Mouse (Mus musculus): ENCODE results near the gene Ptprb.

The Ptprb gene

GRCm38 (mm10) chr10:116297854-116298253 is 22.5 kb downstream of the Ptprb start:
- peak; percentile 17 for DNase-seq

GRCm38 (mm10) chr10:116300824-116301223 is 25.5 kb downstream of the Ptprb start:
- no peak for DNase-seq

DNA sequence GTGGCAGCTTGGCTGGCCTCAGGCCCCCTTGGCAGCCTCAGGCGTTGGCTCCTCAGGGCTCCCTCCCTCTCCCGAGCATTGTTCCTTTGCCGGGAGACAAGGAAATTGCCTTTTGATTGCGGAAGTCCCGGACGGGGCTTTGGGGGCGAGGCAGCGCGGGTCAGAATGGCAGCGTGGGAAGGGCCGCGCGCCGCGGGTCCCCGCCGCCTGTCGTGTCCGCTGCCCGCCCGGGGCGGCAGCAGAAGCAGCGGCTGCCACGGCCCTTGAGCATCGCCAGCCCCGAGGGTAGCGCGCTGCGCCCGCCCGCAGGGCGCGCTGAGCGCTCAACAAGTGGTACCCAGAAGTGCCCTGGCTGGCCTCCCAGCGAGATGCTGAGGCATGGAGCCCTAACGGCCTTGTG is 25.9 kb downstream of the Ptprb start:
- DNase-seq: peak; percentile 75

DNA sequence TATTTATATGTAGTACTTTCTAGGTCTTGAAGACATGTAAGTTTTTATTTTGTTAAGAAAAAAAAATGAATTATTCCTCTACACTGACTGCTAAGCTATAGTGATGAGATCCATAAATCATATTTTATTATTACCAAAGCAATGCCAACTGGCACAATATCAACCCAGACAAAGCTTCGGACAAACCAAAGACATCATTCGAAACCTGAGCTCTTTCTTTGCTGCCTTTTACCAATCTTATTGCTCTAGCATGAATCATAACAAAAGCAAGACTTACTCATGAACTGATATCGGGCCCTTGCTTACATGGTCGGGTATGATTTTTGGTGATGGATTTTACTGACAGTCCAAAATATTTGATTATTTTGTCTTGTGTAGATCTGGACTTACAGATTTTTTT is 29.0 kb downstream of the Ptprb start:
- no peak for DNase-seq

DNA sequence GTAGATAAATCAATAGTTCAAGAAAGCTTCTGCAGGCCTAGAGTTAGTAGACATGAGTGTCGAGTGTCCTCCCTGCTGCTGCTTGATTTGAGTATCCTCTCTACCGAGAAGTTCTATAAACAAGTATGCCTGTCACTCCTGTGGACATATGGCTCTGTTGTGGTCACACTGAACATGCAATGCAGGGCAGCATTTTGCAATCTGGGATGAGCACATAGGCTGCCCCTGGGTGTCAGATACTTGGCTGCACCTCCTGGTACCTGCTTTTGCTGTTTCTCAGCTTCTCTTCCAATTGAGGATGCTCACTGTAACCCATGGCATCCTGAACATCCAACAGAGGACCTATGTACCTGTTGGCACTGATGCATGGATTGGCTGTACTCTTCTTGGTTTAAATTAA is 34.1 kb downstream of the Ptprb start:
- no peak for DNase-seq

- no peak for DNase-seq
Measured at GRCm38 (mm10) chr10:116310516-116311210, 35.3 kb downstream of the Ptprb start.

- DNase-seq: peak; percentile 90
Measured at GRCm38 (mm10) chr10:116319246-116319645, 43.9 kb downstream of the Ptprb start.

GRCm38 (mm10) chr10:116329086-116329485 is 53.8 kb downstream of the Ptprb start:
- no peak for DNase-seq

GRCm38 (mm10) chr10:116330458-116330857 is 55.1 kb downstream of the Ptprb start:
- DNase-seq: peak; percentile 93

GRCm38 (mm10) chr10:116330961-116331510 is 55.7 kb downstream of the Ptprb start:
- no peak for DNase-seq

GRCm38 (mm10) chr10:116333666-116334065 is 58.3 kb downstream of the Ptprb start:
- DNase-seq: no peak

GRCm38 (mm10) chr10:116334120-116334519 is 58.8 kb downstream of the Ptprb start:
- DNase-seq: no peak

DNA sequence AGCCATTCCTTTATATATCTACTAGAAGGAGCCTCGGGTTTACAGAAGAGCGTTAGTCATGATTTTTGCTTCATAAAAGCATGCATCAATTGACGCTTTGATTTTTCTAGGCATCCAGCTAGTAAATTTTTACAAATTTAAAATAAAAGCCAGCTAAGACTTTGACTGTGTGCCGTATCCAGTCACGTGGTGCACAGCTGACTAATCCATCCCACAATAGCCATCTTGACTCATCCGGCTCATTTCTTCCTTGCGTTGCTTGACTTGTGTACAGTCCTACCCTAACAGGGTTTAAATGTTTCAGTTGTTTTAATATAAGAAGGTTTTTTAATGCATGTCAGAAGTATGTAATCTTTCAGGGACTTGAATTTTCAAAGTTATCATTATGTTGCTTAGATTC is 60.0 kb downstream of the Ptprb start:
- no peak for DNase-seq

- no peak for DNase-seq
Measured at GRCm38 (mm10) chr10:116341194-116341593, 65.9 kb downstream of the Ptprb start.

- DNase-seq: no peak
Measured at GRCm38 (mm10) chr10:116346618-116347184, 71.4 kb downstream of the Ptprb start.

DNA sequence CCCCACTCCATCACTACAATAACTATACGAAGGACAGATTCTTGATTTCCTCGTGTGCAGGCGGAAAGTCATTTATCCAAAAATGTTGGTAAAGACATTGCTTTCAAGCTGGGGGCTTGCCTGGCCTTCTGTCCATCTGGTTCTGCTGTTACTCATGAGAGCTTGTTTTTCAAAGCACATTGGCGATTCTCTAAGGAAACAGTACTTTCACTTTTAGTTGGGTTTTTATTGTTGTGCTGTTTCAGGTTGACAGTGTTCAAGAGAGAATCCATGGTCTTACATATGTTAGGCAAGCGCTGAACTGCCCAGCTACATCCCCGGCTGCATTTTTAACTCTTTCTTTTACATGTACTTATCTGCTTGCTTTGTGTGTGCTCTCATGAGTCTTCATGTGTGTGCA is 73.7 kb downstream of the Ptprb start:
- no peak for DNase-seq

- DNase-seq: peak; percentile 22
Measured at GRCm38 (mm10) chr10:116350532-116350931, 75.2 kb downstream of the Ptprb start.

- no peak for DNase-seq
Measured at GRCm38 (mm10) chr10:116354372-116354771, 79.0 kb downstream of the Ptprb start.

- no peak for DNase-seq
Measured at GRCm38 (mm10) chr10:116362181-116362580, 86.9 kb downstream of the Ptprb start.

GRCm38 (mm10) chr10:116362645-116363044 is 87.3 kb downstream of the Ptprb start:
- no peak for DNase-seq

GRCm38 (mm10) chr10:116364759-116365158 is 89.4 kb downstream of the Ptprb start:
- no peak for DNase-seq

GRCm38 (mm10) chr10:116370991-116371725 is 95.8 kb downstream of the Ptprb start:
- peak; percentile 32 for DNase-seq

GRCm38 (mm10) chr10:116374111-116374510 is 98.8 kb downstream of the Ptprb start:
- DNase-seq: no peak

GRCm38 (mm10) chr10:116376853-116377252 is 101.5 kb downstream of the Ptprb start:
- DNase-seq: no peak

All from embryo, embryonic 11 days (tissue).